Mouse (Mus musculus) bone marrow macrophage, adult 2 months (primary cell): ENCODE data around the gene Slc37a3.

Experiments used
- CTCF ChIP-seq: IDR thresholded peaks from 2 replicates; pipeline ENCODE4 v1.5.1; 2012; ENCODE audit warnings: low read depth, mild to moderate bottlenecking, low read length, moderate library complexity
- POLR2A ChIP-seq: IDR thresholded peaks from 2 replicates; pipeline ENCODE4 v1.6.1; 2012; ENCODE audit warnings: mild to moderate bottlenecking, low read depth, low read length, borderline replicate concordance

GRCm38 (mm10) chr6:39423130-39423551 is 45.7 kb upstream of the Slc37a3 start:
- TF ChIP-seq CTCF = no peak
- no peak for TF ChIP-seq POLR2A
